Mouse (Mus musculus) megakaryocyte, embryonic 14.5 days (primary cell): Measurements from ENCODE around the gene Snx32. TPM values are rescaled to one million over a fixed set of nuclear protein-coding genes. Genes with fewer than 3 reads are reported as not detected.
A peak's percentile ranks its signal among the peaks of the same experiment; 100 is the strongest.
"Not testable (repeated sequence)": the region's sequence is repeated elsewhere in the genome, so short reads cannot be mapped to it uniquely, and the experiment has no call there.

Source experiments
- H3K27me3 ChIP-seq: replicated peaks from 2 replicates; pipeline ENCODE3; 2012; ENCODE audit warnings: inconsistent platforms
- H3K36me3 ChIP-seq: replicated peaks from 2 replicates; pipeline ENCODE3; 2012; ENCODE audit warnings: low read length, inconsistent platforms, mixed read lengths
- H3K4me1 ChIP-seq: 2 replicates; pipeline ENCODE4 v1.6.1; 2012; ENCODE audit warnings: inconsistent platforms
- H3K4me3 ChIP-seq: replicated peaks from 2 replicates; pipeline ENCODE3; 2012; ENCODE audit warnings: moderate library complexity, mild to moderate bottlenecking, inconsistent platforms
- H3K9me3 ChIP-seq: 2 replicates; pipeline ENCODE4 v1.6.1; 2012; ENCODE audit warnings: inconsistent platforms
- FLI1 ChIP-seq: IDR thresholded peaks from 2 replicates; pipeline ENCODE4 v1.6.1; 2012; ENCODE audit warnings: low read length, inconsistent platforms, mixed read lengths
- GATA1 ChIP-seq: IDR thresholded peaks from 3 replicates; pipeline ENCODE4 v1.6.1; 2012; ENCODE audit warnings: mixed read lengths, low read length, inconsistent platforms, borderline replicate concordance
- polyA plus RNA-seq: library from polyadenylated mRNA; stranded (reverse); fragments of >175 nt; gene quantifications from 2 replicates; pipeline ENCODE4 v1.2.3, GENCODE M21; 2012; ENCODE audit warnings: low replicate concordance; ENCODE audit not compliant: insufficient read depth

The Snx32 gene
- polyA plus RNA-seq, 1 experiment: 3.6 TPM

DNA sequence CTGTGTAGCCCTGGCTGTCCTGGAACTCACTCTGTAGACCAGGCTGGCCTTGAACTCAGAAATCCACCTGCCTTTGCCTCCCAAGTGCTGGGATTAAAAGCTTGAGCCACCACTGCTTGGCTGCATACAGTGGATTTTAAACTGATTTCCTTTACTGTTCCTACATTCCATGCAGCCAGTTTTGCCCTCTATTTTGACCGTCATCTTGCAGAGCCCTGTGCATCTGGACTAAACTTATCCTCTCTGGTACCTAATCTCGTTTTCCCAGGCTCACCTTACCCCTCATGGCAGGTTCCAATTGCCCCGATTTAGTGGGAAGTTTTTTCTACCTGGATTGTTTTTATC is 2.6 kb upstream of the Snx32 start:
- no peak for TF ChIP-seq GATA1
- TF ChIP-seq FLI1: no peak
- Histone ChIP-seq H3K36me3 (peaks cover 4% of the 10 kb centered on the region), H3K27me3 (no peaks in the 10 kb centered on the region), H3K9me3 (no peaks in the 10 kb centered on the region), H3K4me1 (peaks cover 59% of the 10 kb centered on the region), H3K4me3 (peak overlapping the region; percentile 74)

GRCm38 (mm10) chr19:5512091-5513004 is 2.0 kb upstream of the Snx32 start:
- H3K4me3 ChIP-seq: peak overlapping the region; percentile 94
- H3K4me1 ChIP-seq: peaks cover 59% of the 10 kb centered on the region
- TF ChIP-seq GATA1 (no peak), FLI1 (no peak)
- H3K27me3 ChIP-seq: no peaks in the 10 kb centered on the region
- H3K36me3 ChIP-seq: no peaks in the 10 kb centered on the region
- no peaks in the 10 kb centered on the region for H3K9me3 ChIP-seq

GRCm38 (mm10) chr19:5511074-5511632 is 815 bp upstream of the Snx32 start:
- Histone ChIP-seq H3K27me3 (no peaks in the 10 kb centered on the region), H3K4me3 (peak overlapping the region; percentile 94), H3K36me3 (no peaks in the 10 kb centered on the region), H3K4me1 (peaks cover 53% of the 10 kb centered on the region), H3K9me3 (no peaks in the 10 kb centered on the region)
- TF ChIP-seq GATA1 (no peak), FLI1 (no peak)

DNA sequence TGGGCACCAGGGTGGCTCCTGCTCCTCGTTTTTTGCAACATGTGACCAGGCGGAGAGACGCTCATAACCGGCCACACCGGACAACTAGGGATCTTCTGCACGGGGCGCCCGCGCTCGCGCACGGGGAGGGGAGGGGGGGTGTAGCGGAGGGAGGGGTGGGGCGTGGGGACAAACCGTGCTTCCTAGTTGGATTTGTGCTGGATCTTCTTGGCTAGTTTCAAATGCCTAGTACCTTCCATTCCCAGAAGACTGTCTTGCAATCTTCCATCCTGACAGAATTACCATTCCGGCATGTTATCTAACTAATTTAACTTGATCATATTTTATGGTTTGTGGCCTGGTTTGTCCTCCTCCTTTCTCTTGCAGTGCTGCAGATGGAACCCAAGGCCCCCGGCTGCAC is 6.7 kb downstream of the Snx32 start, which contains the start of gene 1700020D05Rik:
Gene 1700020D05Rik (minus strand): TSS at position 101 of the 400 bp plus-strand sequence.
- no peak for TF ChIP-seq GATA1
- TF ChIP-seq FLI1: no peak
- H3K9me3 ChIP-seq: no peaks in the 10 kb centered on the region
- no peak within 1 kb of the TSS for H3K4me3 ChIP-seq
- H3K4me1 ChIP-seq: peaks cover 15% of the 10 kb centered on the region; the same call in 1 of the 2 replicates
- no peaks in the 10 kb centered on the region for H3K27me3 ChIP-seq
- H3K36me3 ChIP-seq: peaks cover 45% of the 10 kb centered on the region

- Histone ChIP-seq H3K4me1 (peaks cover 25% of the 10 kb centered on the region), H3K9me3 (no peaks in the 10 kb centered on the region), H3K36me3 (peaks cover 77% of the 10 kb centered on the region), H3K4me3 (no peak overlapping the region), H3K27me3 (no peaks in the 10 kb centered on the region)
- TF ChIP-seq GATA1: no peak
Observed at GRCm38 (mm10) chr19:5500330-5500875, 9.9 kb downstream of the Snx32 start.

DNA sequence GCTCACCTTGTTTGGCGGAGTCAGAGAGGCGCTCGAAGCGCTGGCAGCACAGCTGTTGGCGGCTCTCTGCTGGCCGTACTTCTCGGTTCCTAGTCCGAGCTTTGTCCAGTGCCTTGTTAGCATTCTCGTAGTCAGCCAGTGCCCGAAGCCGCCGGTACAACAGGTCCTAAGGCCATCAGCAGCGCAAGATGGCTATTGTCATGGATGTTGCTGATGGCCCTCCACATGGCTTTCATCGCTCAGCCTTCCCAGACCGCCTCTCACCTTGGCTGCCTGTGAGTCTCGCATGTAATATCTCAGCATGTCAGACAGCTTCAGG is 14.3 kb downstream of the Snx32 start:
- TF ChIP-seq FLI1 (no peak), GATA1 (no peak)
- H3K4me3 ChIP-seq: no peak overlapping the region
- peaks cover 52% of the 10 kb centered on the region for H3K4me1 ChIP-seq
- no peaks in the 10 kb centered on the region for H3K27me3 ChIP-seq
- peaks cover 83% of the 10 kb centered on the region for H3K36me3 ChIP-seq
- no peaks in the 10 kb centered on the region for H3K9me3 ChIP-seq

DNA sequence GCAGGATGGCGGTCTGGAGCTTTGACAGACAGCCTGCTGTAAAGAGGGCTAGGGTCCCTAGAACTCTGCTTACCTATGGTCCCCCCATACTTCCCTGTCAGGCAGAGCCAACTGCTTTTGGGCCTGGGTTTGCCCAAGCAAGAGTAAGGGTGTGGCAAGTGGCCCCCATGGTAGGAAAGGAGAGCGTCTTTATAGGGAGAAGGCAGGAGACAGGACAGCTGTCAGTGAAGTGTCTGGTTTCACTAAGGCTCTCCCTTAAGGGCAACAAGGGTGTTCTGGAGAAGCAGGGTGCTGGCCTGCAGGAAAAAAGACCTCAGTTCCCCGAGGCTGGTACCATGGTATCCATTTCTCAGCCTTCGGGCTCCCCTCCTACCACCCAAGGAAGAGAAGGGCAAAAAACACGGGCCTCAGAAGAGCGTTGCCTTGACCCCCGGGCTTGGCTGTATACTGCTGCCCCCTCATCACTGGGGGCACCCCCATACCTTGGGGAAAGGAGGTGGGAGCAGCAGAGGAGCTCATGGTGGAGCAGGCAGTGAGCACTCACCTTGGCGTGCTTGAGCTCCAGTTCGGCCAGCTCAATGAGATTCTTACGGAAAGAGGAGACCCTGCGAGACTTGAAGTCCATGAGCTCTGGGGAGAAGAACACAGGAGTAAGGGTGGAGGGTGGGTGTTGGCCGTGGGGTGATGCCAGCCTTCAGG is 14.8 kb downstream of the Snx32 start:
- no peaks in the 10 kb centered on the region for H3K27me3 ChIP-seq
- peaks cover 79% of the 10 kb centered on the region for H3K36me3 ChIP-seq
- peaks cover 49% of the 10 kb centered on the region for H3K4me1 ChIP-seq
- no peak overlapping the region for H3K4me3 ChIP-seq
- no peaks in the 10 kb centered on the region for H3K9me3 ChIP-seq
- TF ChIP-seq GATA1: no peak
- no peak for TF ChIP-seq FLI1

DNA sequence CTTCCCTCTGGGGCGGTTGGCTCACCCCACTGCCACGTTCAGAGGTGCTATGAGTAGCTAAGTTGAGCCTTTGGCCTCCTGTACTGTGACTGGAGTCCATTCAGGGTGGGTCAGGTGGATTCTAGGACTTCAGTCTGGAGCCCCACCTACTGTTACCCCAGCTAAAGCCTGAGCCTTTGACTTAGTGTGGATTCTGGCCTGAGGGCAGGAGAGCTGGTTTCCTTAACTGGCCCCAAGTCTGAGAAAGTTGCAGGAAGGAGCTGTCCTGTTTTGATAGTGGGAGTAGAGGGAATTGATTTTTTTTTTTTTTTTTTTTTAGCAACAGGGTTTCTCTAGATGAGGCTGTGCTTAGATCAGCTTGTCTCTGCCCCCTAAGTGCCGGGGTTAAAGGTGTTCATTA is 16.0 kb downstream of the Snx32 start:
- no peaks in the 10 kb centered on the region for H3K27me3 ChIP-seq
- peaks cover 46% of the 10 kb centered on the region for H3K4me1 ChIP-seq
- peaks cover 71% of the 10 kb centered on the region for H3K36me3 ChIP-seq
- H3K9me3 ChIP-seq: no peaks in the 10 kb centered on the region
- TF ChIP-seq FLI1 (no peak), GATA1 (no peak)
- no peak overlapping the region for H3K4me3 ChIP-seq

- peaks cover 56% of the 10 kb centered on the region for H3K4me1 ChIP-seq
- not testable (repeated sequence) for H3K27me3 ChIP-seq, H3K4me3 ChIP-seq, H3K9me3 ChIP-seq
- H3K36me3 ChIP-seq: peaks cover 63% of the 10 kb centered on the region
Observed at GRCm38 (mm10) chr19:5493301-5493721, 17.0 kb downstream of the Snx32 start.

GRCm38 (mm10) chr19:5492641-5493040 is 17.7 kb downstream of the Snx32 start:
- no peaks in the 10 kb centered on the region for H3K27me3 ChIP-seq
- H3K36me3 ChIP-seq: peaks cover 57% of the 10 kb centered on the region
- no peak overlapping the region for H3K4me3 ChIP-seq
- no peak for TF ChIP-seq FLI1
- no peak for TF ChIP-seq GATA1
- no peaks in the 10 kb centered on the region for H3K9me3 ChIP-seq
- H3K4me1 ChIP-seq: peaks cover 57% of the 10 kb centered on the region
